Mouse (Mus musculus): ENCODE data around the gene Gm3239.
"Not testable (repeated sequence)": the region's sequence is repeated elsewhere in the genome, so short reads cannot be mapped to it uniquely, and the experiment has no call there.

The Gm3239 gene

GRCm38 (mm10) chr14:4663892-4664291 lies at the start of gene Gm3239:
Gene Gm3239, plus strand, starts transcription at chr14:4664192.
- not testable (repeated sequence) for DNase-seq

GRCm38 (mm10) chr14:4632052-4632451 lies 31.9 kb upstream of the Gm3239 start, which contains the start of gene Gm8159:
Gene Gm8159, plus strand, starts transcription at chr14:4632352.
- DNase-seq: not testable (repeated sequence)

- DNase-seq: peak; percentile 1
Measured at GRCm38 (mm10) chr14:4649309-4649708, 14.7 kb upstream of the Gm3239 start.

GRCm38 (mm10) chr14:4650324-4650723 lies 13.7 kb upstream of the Gm3239 start:
- DNase-seq: peak; percentile 28

- not testable (repeated sequence) for DNase-seq
Measured at GRCm38 (mm10) chr14:4708938-4709337, 44.9 kb downstream of the Gm3239 start, which contains the start of gene Gm7876. Gene Gm7876, plus strand, starts transcription at chr14:4709238.

Measured in right cerebral cortex, adult 18-20 months (tissue).